Mouse (Mus musculus) forebrain, embryonic 16.5 days (tissue): ENCODE measurements around the gene Basp1. TPM values are rescaled to one million over a fixed set of nuclear protein-coding genes. Genes with fewer than 3 reads are reported as not detected.

ENCODE experiments used
- ATAC-seq: fragments of 200-750 bp; cut with Nextera tagmentation; 2 replicates; pipeline ENCODE4 v1.8.0; 2017; ENCODE audit warnings: mild to moderate bottlenecking, moderate library complexity
- H3K27ac ChIP-seq: fragments of 300-500 bp; sonication (generic); 2 replicates; pipeline ENCODE4 v1.5.1; 2014; ENCODE audit warnings: low read length, control low read depth
- H3K27me3 ChIP-seq: fragments of 300-500 bp; sonication (generic); replicated peaks from 2 replicates; pipeline ENCODE4 v1.6.1; 2014; ENCODE audit warnings: low read length; ENCODE audit not compliant: control insufficient read depth, insufficient read depth
- H3K36me3 ChIP-seq: fragments of 300-500 bp; sonication (generic); 2 replicates; pipeline ENCODE4 v1.6.1; 2014; ENCODE audit not compliant: control insufficient read depth, insufficient read depth
- H3K4me1 ChIP-seq: fragments of 300-500 bp; sonication (generic); replicated peaks from 2 replicates; pipeline ENCODE4 v1.6.1; 2014; ENCODE audit warnings: low read length; ENCODE audit not compliant: control insufficient read depth, insufficient read depth
- H3K4me2 ChIP-seq: fragments of 300-500 bp; sonication (generic); 2 replicates; pipeline ENCODE4 v1.6.1; 2014; ENCODE audit warnings: mild to moderate bottlenecking, low read length, control low read depth
- H3K4me3 ChIP-seq: fragments of 300-500 bp; sonication (generic); replicated peaks from 2 replicates; pipeline ENCODE4 v1.5.1; 2014; ENCODE audit warnings: mild to moderate bottlenecking, low read length, control low read depth
- H3K9ac ChIP-seq: fragments of 300-500 bp; sonication (generic); replicated peaks from 2 replicates; pipeline ENCODE4 v1.6.1; 2014; ENCODE audit warnings: low read depth, low read length, control low read depth
- H3K9me3 ChIP-seq: fragments of 300-500 bp; sonication (generic); 2 replicates; pipeline ENCODE4 v1.6.1; 2016; ENCODE audit warnings: low read length; ENCODE audit not compliant: control insufficient read depth
- WGBS: fragments of 180-500 bp; shearing (Covaris S2); extraction: QIAGEN DNeasy Blood & Tissue Kit; methylation state at CpG from one replicate; pipeline ENCODE4 v1.1.7; 2014; 5-methylcytosine and 5-hydroxymethylcytosine counted together
- polyA plus RNA-seq: library from polyadenylated mRNA; unstranded; fragments of >200 nt; fragmentation: Nextera tagmentation; extraction: Ambion mirVana; gene quantifications from 2 replicates; pipeline ENCODE4 v1.2.1, GENCODE M21; 2015

Gene Basp1
- polyA plus RNA-seq, 1 experiment from 2014 or later, result 206 TPM

GRCm38 (mm10) chr15:25322111-25322510 is 91.5 kb downstream of the Basp1 start:
- Histone ChIP-seq H3K36me3 (no peaks in the 10 kb centered on the region), H3K27me3 (no peaks in the 10 kb centered on the region), H3K4me3 (no peak overlapping the region), H3K4me1 (no peaks in the 10 kb centered on the region), H3K9me3 (no peaks in the 10 kb centered on the region), H3K27ac (no peak overlapping the region), H3K4me2 (no peak overlapping the region), H3K9ac (no peak overlapping the region)
- 93% methylated on average over 3 of the region's 3 CpGs for WGBS
- ATAC-seq, result no peak

GRCm38 (mm10) chr15:25321636-25322035 is 91.9 kb downstream of the Basp1 start:
- no peaks in the 10 kb centered on the region for H3K9me3 ChIP-seq
- H3K27ac ChIP-seq, result no peak overlapping the region
- ATAC-seq, result no peak
- WGBS, result 93% methylated on average over 4 of the region's 4 CpGs
- H3K4me1 ChIP-seq, result no peaks in the 10 kb centered on the region
- H3K4me3 ChIP-seq, result no peak overlapping the region
- no peak overlapping the region for H3K9ac ChIP-seq
- H3K4me2 ChIP-seq, result no peak overlapping the region
- no peaks in the 10 kb centered on the region for H3K36me3 ChIP-seq
- H3K27me3 ChIP-seq, result no peaks in the 10 kb centered on the region

GRCm38 (mm10) chr15:25314471-25314870 is 99.1 kb downstream of the Basp1 start:
- ATAC-seq, result no peak
- no peak overlapping the region for H3K4me2 ChIP-seq

More at GRCm38 (mm10) chr15:25314471-25314870, 99.1 kb downstream of the Basp1 start:
- no peaks in the 10 kb centered on the region for H3K9me3 ChIP-seq
- no peak overlapping the region for H3K4me3 ChIP-seq
- H3K36me3 ChIP-seq, result no peaks in the 10 kb centered on the region
- H3K27ac ChIP-seq, result no peak overlapping the region
- no peaks in the 10 kb centered on the region for H3K27me3 ChIP-seq
- no peak overlapping the region for H3K9ac ChIP-seq
- WGBS, result 88% methylated on average over 3 of the region's 3 CpGs
- no peaks in the 10 kb centered on the region for H3K4me1 ChIP-seq

Other genes with a start within 250 kb of the Basp1 start
- gene Myo10, start 208.8 kb upstream of the Basp1 start, polyA plus RNA-seq, result 38.4 and 44.8 TPM in 2 replicates